Mouse (Mus musculus): ENCODE data around the gene Mb. TPM values are rescaled to one million over a fixed set of nuclear protein-coding genes. Genes with fewer than 3 reads are reported as not detected.
A peak's percentile ranks its signal among the peaks of the same experiment; 100 is the strongest.

The Mb gene
- polyA plus RNA-seq, 1 experiment from 2014 or later: 0.49 TPM

DNA sequence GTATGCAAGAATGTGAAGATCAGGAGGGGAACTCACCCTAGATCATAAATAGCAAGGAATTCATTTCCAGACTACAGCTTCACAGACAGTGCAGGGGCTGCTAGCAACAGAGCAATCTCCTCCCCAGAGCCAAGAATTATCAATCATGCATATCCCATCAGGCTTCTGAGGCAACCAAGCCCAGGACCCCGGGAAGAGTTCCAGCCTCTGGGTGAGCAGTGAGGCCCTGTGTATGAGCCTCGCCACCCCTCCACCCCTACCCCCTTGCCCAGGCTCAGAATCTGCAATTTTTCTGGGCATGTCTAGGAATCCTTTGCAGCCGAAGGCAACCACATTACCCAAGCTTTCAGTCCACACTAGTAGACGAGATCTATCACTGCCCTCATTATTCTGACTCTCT, 28.6 kb downstream of the Mb start:
- Histone ChIP-seq H3K9me3 (replicated peaks; ENCODE audit: control insufficient read depth, low read length) (no peaks in the 10 kb centered on the region), H3K36me3 (replicated peaks; ENCODE audit: control insufficient read depth, insufficient read depth, low read depth, low read length) (no peaks in the 10 kb centered on the region), H3K27ac (replicated peaks; ENCODE audit: low read depth, low read length) (no peak overlapping the region), H3K9ac (replicated peaks; ENCODE audit: low read length) (no peak overlapping the region), H3K4me3 (ENCODE audit: low read depth, low read length) (no peak overlapping the region), H3K4me1 (ENCODE audit: control insufficient read depth, insufficient read depth, low read length) (no peaks in the 10 kb centered on the region), H3K27me3 (ENCODE audit: control insufficient read depth, insufficient read depth, low read length) (no peaks in the 10 kb centered on the region), H3K4me2 (ENCODE audit: low read depth, low read length) (no peak overlapping the region)
- DNase-seq (ENCODE audit: low spot score): no peak
- no peak for ATAC-seq (replicated peaks; ENCODE audit: insufficient number of reproducible peaks, low FRiP score, low TSS enrichment, low read depth)
- WGBS: 84% methylated on average over 4 of the region's 4 CpGs

DNA sequence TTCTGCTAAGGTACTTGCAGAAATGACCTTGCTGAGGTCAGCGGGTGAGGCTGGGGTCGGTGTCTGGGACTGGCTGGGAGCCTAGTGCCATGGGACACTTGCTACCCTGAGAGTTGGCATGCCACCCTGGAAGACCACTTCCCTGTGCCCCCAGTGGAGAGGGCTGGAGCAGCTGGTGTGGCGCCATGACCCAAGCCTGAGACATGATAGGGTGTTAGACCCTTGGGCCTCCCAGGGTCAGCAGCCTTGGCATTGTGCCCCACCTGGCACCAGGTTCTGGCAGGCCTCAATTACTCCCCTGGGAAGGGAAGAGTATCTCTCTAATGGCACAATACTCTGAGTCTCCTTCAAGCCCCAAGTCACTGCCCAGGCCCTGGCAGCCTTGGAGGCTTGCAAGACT, 29.4 kb downstream of the Mb start:
- Histone ChIP-seq H3K36me3 (replicated peaks; ENCODE audit: control insufficient read depth, insufficient read depth, low read depth, low read length) (no peaks in the 10 kb centered on the region), H3K4me1 (ENCODE audit: control insufficient read depth, insufficient read depth, low read length) (no peaks in the 10 kb centered on the region), H3K4me2 (ENCODE audit: low read depth, low read length) (no peak overlapping the region), H3K27ac (replicated peaks; ENCODE audit: low read depth, low read length) (no peak overlapping the region), H3K4me3 (ENCODE audit: low read depth, low read length) (no peak overlapping the region), H3K9ac (replicated peaks; ENCODE audit: low read length) (no peak overlapping the region), H3K9me3 (replicated peaks; ENCODE audit: control insufficient read depth, low read length) (no peaks in the 10 kb centered on the region), H3K27me3 (ENCODE audit: control insufficient read depth, insufficient read depth, low read length) (no peaks in the 10 kb centered on the region)
- DNase-seq (ENCODE audit: low spot score) (no peak), ATAC-seq (replicated peaks; ENCODE audit: insufficient number of reproducible peaks, low FRiP score, low TSS enrichment, low read depth) (no peak)
- WGBS: 87% methylated on average over 3 of the region's 3 CpGs

DNA sequence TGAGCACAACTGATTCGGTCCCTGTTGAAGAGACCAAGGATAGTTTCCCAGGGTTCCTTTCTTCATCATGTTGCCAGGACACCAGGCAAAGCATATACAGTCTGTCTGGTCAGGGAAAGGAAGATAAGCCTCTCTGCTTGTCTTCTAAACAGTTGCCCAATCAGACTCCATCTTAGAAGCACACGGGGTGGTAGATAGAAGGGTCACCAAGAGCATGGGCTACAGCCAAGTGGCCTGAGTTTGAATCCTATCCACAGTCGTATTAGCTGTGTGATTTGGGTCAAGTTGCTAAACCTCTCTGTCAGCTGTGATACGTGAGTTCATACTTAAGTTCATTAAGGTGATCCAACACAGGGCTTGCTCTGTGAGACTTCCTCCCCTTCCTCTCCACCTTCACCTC, 30.3 kb downstream of the Mb start:
- no peak for ATAC-seq (replicated peaks; ENCODE audit: insufficient number of reproducible peaks, low FRiP score, low TSS enrichment, low read depth)
- WGBS: 84% methylated on average over 4 of the region's 4 CpGs
- no peak overlapping the region for H3K27ac ChIP-seq (replicated peaks; ENCODE audit: low read depth, low read length)

DNA sequence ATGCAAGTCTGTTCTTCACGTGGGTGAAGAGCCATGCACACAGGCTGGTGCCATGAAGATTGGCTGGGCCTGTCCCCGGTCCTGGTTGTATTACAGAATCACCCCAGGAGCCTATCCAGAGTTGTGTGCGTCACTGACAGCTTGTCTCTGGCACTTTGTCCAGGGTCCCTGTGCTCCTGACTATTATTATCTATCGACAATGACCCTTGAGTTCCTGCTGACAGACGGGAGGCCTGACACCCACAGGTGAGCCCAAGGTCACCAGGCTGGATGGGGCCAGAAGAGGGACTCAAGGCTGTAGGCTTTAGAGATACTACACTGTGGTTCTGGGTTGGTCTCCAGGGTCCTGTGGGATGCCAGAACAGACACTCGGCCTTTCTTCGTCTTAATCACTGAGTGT, 30.9 kb downstream of the Mb start:
- Histone ChIP-seq H3K9me3 (replicated peaks; ENCODE audit: control insufficient read depth, low read length) (no peaks in the 10 kb centered on the region), H3K27me3 (ENCODE audit: control insufficient read depth, insufficient read depth, low read length) (no peaks in the 10 kb centered on the region), H3K27ac (replicated peaks; ENCODE audit: low read depth, low read length) (no peak overlapping the region), H3K4me3 (ENCODE audit: low read depth, low read length) (no peak overlapping the region), H3K9ac (replicated peaks; ENCODE audit: low read length) (no peak overlapping the region), H3K4me1 (ENCODE audit: control insufficient read depth, insufficient read depth, low read length) (no peaks in the 10 kb centered on the region), H3K4me2 (ENCODE audit: low read depth, low read length) (no peak overlapping the region), H3K36me3 (replicated peaks; ENCODE audit: control insufficient read depth, insufficient read depth, low read depth, low read length) (no peaks in the 10 kb centered on the region)
- ATAC-seq (replicated peaks; ENCODE audit: insufficient number of reproducible peaks, low FRiP score, low TSS enrichment, low read depth): no peak
- 81% methylated on average over 7 of the region's 7 CpGs for WGBS
- DNase-seq (ENCODE audit: low spot score): no peak

More for the DNA sequence above, 30.3 kb downstream of the Mb start:
- H3K4me1 ChIP-seq (ENCODE audit: control insufficient read depth, insufficient read depth, low read length): no peaks in the 10 kb centered on the region
- DNase-seq (ENCODE audit: low spot score): no peak
- no peaks in the 10 kb centered on the region for H3K27me3 ChIP-seq (ENCODE audit: control insufficient read depth, insufficient read depth, low read length)
- no peak overlapping the region for H3K4me2 ChIP-seq (ENCODE audit: low read depth, low read length)
- no peaks in the 10 kb centered on the region for H3K36me3 ChIP-seq (replicated peaks; ENCODE audit: control insufficient read depth, insufficient read depth, low read depth, low read length)
- H3K9me3 ChIP-seq (replicated peaks; ENCODE audit: control insufficient read depth, low read length): no peaks in the 10 kb centered on the region
- H3K9ac ChIP-seq (replicated peaks; ENCODE audit: low read length): no peak overlapping the region
- no peak overlapping the region for H3K4me3 ChIP-seq (ENCODE audit: low read depth, low read length)

DNA sequence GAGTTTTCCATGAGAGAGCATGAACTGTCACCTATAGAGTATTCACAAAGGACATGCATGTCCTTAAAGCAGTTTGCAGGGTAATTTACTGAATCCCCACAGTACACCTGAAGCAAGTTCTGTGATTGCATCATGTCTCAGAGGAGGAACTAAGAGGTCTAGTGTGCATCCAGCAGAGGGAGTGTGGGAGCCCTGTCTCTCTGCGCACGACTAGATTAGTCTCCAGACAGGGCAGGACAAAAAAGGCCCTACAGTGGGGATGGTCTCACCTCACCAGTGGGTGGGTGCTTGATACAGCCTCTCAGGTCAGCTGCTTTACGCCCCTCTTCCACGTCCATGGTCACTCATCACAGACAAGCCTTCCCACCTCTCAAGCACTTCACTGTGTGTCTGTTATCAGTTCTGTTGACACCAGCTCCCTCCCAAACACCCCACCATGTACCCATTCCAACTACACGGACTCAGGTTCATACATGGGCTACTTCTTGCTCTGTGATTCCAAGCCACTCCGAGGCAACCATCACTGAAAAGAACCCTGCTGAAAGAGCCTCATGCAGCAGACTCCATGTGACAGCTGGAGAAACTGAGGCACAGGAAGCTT, 31.6 kb downstream of the Mb start:
- Histone ChIP-seq H3K27me3 (ENCODE audit: control insufficient read depth, insufficient read depth, low read length) (no peaks in the 10 kb centered on the region), H3K27ac (replicated peaks; ENCODE audit: low read depth, low read length) (no peak overlapping the region), H3K4me1 (ENCODE audit: control insufficient read depth, insufficient read depth, low read length) (peaks cover 5% of the 10 kb centered on the region; the same call in 1 of the 2 replicates), H3K4me2 (ENCODE audit: low read depth, low read length) (no peak overlapping the region), H3K9me3 (replicated peaks; ENCODE audit: control insufficient read depth, low read length) (no peaks in the 10 kb centered on the region), H3K9ac (replicated peaks; ENCODE audit: low read length) (no peak overlapping the region), H3K4me3 (ENCODE audit: low read depth, low read length) (no peak overlapping the region), H3K36me3 (replicated peaks; ENCODE audit: control insufficient read depth, insufficient read depth, low read depth, low read length) (no peaks in the 10 kb centered on the region)
- no peak for ATAC-seq (replicated peaks; ENCODE audit: insufficient number of reproducible peaks, low FRiP score, low TSS enrichment, low read depth)
- WGBS: 61% methylated on average over 6 of the region's 6 CpGs
- DNase-seq (ENCODE audit: low spot score): peak; percentile 44

DNA sequence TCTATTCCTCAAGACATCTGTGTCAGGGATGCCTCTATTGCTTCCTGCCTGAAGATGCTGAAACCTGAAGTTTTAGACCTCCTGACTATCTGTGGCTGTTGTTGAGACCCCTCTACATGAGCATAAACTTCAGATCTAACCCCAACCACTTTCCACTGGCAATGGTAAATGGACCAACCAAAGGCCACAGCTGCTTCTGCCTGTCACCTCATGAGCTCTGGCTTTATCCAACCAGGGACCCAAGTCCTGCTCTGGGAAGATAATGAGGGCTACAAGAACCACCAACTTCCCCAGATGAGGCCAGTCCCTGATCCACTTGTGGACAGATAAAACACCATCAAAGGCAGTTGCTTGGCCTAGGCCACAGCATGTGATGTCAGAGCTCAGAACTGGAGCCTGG, 32.6 kb downstream of the Mb start:
- Histone ChIP-seq H3K9ac (replicated peaks; ENCODE audit: low read length) (no peak overlapping the region), H3K27ac (replicated peaks; ENCODE audit: low read depth, low read length) (no peak overlapping the region), H3K27me3 (ENCODE audit: control insufficient read depth, insufficient read depth, low read length) (no peaks in the 10 kb centered on the region), H3K36me3 (replicated peaks; ENCODE audit: control insufficient read depth, insufficient read depth, low read depth, low read length) (no peaks in the 10 kb centered on the region), H3K4me1 (ENCODE audit: control insufficient read depth, insufficient read depth, low read length) (peaks cover 5% of the 10 kb centered on the region; the same call in 1 of the 2 replicates), H3K4me2 (ENCODE audit: low read depth, low read length) (no peak overlapping the region), H3K4me3 (ENCODE audit: low read depth, low read length) (no peak overlapping the region), H3K9me3 (replicated peaks; ENCODE audit: control insufficient read depth, low read length) (no peaks in the 10 kb centered on the region)
- ATAC-seq (replicated peaks; ENCODE audit: insufficient number of reproducible peaks, low FRiP score, low TSS enrichment, low read depth) (no peak), DNase-seq (ENCODE audit: low spot score) (no peak)

DNA sequence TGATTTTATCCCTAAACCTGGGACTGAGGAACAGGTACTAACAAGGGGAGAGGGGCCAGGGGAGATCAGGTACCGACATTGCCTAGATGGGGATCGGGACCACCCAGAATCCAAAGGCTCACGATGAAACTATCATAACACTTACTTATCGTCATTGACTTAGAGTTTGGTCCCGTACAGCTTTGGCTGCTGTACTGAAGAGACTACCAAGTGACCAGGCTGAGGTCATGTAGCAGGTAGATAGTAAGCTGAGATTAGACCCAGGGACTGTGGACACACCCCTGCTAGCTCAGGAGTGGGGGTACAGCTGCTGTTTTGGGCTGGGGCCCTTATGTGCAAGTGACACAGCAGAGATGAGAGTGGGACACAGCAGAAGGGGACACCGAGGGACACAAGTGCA, 34.0 kb downstream of the Mb start:
- H3K36me3 ChIP-seq (replicated peaks; ENCODE audit: control insufficient read depth, insufficient read depth, low read depth, low read length): no peaks in the 10 kb centered on the region
- H3K27ac ChIP-seq (replicated peaks; ENCODE audit: low read depth, low read length): no peak overlapping the region
- 88% methylated on average over 6 of the region's 6 CpGs for WGBS
- DNase-seq (ENCODE audit: low spot score) (no peak), ATAC-seq (replicated peaks; ENCODE audit: insufficient number of reproducible peaks, low FRiP score, low TSS enrichment, low read depth) (no peak)
- no peak overlapping the region for H3K4me2 ChIP-seq (ENCODE audit: low read depth, low read length)
- H3K9ac ChIP-seq (replicated peaks; ENCODE audit: low read length): no peak overlapping the region
- no peaks in the 10 kb centered on the region for H3K9me3 ChIP-seq (replicated peaks; ENCODE audit: control insufficient read depth, low read length)
- H3K27me3 ChIP-seq (ENCODE audit: control insufficient read depth, insufficient read depth, low read length): no peaks in the 10 kb centered on the region
- H3K4me1 ChIP-seq (ENCODE audit: control insufficient read depth, insufficient read depth, low read length): peaks cover 5% of the 10 kb centered on the region; the same call in 1 of the 2 replicates
- H3K4me3 ChIP-seq (ENCODE audit: low read depth, low read length): no peak overlapping the region

DNA sequence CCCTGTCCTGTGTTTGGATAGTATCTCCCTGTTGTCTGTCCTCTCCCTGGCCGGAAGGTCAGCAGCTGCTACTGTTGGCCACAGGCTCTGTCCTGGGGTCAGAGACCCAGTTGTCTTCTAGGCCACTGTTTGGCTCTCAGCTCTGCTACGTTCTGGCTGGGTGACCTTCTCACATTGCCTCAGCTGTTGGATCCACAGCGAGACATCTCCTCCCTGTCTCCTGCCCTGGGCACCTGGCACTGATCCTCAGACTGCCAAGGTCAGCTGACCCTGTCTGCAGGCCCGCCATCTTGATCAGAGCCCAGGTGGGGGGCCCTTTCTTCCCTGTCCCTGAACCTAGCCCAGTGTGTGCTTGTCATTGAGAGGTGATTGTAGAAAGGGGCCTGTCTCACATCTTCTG, 35.5 kb downstream of the Mb start:
- WGBS: 55% methylated on average over 4 of the region's 4 CpGs

More for the DNA sequence above, 35.5 kb downstream of the Mb start:
- H3K4me3 ChIP-seq (ENCODE audit: low read depth, low read length): no peak overlapping the region
- no peak overlapping the region for H3K27ac ChIP-seq (replicated peaks; ENCODE audit: low read depth, low read length)
- no peaks in the 10 kb centered on the region for H3K27me3 ChIP-seq (ENCODE audit: control insufficient read depth, insufficient read depth, low read length)
- H3K4me1 ChIP-seq (ENCODE audit: control insufficient read depth, insufficient read depth, low read length): peaks cover 5% of the 10 kb centered on the region; the same call in 1 of the 2 replicates
- H3K9me3 ChIP-seq (replicated peaks; ENCODE audit: control insufficient read depth, low read length): no peaks in the 10 kb centered on the region
- H3K4me2 ChIP-seq (ENCODE audit: low read depth, low read length): no peak overlapping the region
- no peak for ATAC-seq (replicated peaks; ENCODE audit: insufficient number of reproducible peaks, low FRiP score, low TSS enrichment, low read depth)
- no peaks in the 10 kb centered on the region for H3K36me3 ChIP-seq (replicated peaks; ENCODE audit: control insufficient read depth, insufficient read depth, low read depth, low read length)
- no peak overlapping the region for H3K9ac ChIP-seq (replicated peaks; ENCODE audit: low read length)
- DNase-seq (ENCODE audit: low spot score): no peak

All from embryonic facial prominence, embryonic 11.5 days (tissue).